Mouse (Mus musculus): ENCODE data around the gene Pax5.

Gene Pax5

DNA sequence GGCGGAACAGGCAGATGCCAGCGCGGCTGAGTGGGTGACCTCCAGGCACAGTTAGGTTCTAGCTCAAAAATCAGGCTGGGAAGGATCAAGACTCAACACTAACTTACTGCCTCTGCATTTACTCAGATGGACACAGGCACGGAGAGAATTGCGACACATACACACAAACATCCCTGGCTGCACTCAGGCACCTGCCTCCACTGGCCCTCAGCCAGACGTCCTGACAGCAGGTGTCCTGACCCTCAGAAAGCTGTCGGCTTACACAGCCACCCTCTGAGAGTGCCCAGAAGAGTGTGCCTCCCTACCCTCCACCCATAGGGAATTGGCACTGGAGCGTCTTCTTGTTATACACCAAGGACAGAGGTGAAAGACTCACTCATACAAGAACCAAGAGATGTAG is 108.9 kb downstream of the Pax5 start:
- no peak for DNase-seq (ENCODE audit: low spot score in 2 of 2)

DNA sequence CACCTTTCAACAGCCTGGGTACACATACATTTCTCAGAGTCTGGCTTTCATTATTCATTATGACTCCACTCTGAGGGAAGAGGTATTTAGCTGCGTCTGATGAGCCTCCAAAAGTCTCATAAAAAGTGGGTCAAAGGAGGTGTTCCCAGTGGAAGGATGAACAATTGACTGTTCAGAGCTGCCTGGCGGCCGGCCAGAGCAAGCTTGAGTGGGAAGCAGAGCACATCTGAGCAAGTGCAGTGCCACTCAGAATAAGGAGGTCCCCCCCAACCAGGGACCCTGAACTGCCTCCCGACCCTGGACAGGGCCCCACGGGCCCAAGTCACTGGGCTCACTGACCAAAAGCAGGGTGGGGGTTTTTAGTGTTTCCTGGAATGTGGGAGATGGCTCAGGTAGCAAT is 109.4 kb downstream of the Pax5 start:
- no peak for DNase-seq (ENCODE audit: low spot score in 2 of 2)

DNA sequence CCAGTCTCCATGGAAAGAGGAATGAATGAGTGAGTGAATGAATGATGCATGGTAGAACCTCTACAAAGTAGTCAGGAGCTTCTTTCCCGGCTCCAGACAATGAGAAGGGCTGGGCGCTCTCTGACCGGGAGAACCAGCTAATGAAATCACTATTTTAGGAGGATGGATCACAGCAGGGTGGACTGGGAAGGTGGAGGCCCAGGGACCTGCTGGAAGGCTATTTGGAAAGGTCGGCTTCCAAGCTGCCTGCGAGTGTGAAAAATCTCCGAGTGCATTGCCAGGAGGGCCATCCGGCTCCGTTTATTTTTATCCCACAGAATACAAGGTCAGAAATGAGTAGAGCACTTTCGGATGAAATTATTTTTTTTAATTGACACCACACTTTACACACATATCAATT is 112.3 kb downstream of the Pax5 start:
- no peak for DNase-seq (ENCODE audit: low spot score in 2 of 2)

DNA sequence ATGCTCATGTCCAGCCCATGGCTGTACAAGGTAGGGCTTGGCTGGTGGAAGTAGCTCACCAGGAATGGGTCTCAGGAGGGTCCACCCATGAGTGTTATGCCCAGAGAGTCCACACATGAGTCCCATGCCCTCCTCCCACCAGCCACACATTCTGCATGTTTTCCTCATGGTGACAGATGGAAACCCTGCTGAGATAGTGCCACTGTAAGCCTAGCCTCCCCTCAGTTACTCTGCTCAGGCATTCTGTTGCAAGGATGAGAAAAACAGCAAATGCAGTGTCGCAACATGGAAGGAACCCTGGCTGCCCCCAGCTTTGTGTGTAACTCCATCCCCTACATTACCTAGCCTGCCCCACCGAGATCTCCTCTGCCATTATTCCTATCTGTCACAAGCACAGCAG is 117.2 kb downstream of the Pax5 start:
- DNase-seq (ENCODE audit: low spot score in 2 of 2), result no peak

DNA sequence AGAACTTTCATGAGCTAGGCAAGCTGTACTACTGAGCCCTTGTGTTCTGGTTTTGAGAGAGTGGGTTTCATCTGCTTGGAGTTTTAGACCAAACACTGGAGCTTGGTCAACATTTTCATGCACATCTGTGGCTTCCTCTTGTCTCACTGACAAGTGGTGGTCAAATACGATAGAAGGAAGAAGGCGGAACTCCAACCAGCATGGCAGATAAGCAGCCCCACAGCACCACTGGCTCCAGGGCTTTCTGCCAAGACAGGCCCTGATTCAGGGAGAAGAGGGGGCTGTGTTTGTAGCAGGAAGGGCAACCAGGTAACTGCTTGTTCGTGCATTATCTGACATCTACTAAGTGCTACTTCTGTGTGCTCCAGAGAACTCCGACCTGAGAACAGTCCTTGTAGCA is 127.6 kb downstream of the Pax5 start:
- no peak for DNase-seq (ENCODE audit: low spot score in 2 of 2)

DNA sequence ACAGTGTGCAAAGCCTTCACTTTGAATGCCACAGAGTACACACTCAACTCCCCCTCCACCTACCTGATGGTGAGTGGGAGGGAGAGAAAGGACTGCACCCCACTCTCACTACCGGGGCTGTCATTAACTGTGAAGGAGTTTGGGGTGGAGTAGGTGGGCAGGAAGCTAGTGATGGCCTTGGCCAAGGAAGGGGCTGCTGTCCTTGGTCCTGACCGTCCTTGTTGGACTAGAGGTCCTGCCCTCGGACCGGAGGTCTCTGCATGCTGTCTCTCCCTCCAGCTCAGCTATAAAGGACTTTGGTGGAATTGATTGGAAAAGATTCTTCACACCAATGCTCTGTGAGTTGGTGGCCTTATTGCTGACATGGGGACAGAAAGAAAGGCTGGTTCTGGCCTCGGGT is 131.7 kb downstream of the Pax5 start:
- no peak for DNase-seq (ENCODE audit: low spot score in 2 of 2)

DNA sequence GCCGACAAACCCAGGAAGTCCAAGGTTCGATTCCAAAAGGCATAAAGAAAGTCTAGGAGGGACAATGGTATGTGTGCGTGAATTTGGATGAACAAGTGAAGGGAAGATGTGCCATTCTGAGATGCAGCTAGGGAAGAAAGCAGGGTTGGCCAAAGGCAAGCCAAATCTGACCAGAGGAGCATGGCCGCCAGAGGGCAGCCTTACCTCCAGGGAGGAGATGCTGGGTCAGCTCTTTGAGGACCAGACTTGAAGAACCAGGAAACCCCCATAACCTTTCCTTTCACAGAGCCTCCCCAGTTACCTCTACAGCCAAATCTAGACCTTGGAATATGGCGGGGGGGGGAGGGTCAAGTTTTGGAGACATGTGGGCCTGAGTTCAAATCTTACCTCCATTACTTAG is 133.0 kb downstream of the Pax5 start:
- DNase-seq (ENCODE audit: low spot score in 2 of 2), result peak in 1 of 2 experiments; percentile 28

DNA sequence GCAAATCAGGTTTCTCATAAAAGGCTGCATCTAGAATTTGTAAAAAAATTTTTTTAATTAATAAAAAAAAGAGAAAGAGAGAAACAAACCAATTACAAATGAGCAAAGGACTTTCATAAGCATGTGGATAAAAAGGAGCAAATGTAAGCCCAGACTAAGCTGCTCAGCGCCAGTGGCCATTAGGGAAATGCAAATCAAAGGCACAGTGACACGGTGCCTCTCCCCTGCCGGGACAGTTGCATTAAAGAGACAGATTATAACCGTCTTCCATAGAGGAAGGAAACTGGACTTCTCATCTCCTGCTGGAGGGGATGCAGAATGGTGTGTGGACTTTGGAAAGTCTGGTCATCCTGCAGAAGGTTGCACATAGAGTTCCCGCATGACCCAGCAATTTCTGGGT is 133.5 kb downstream of the Pax5 start:
- no peak for DNase-seq (ENCODE audit: low spot score in 2 of 2)

DNA sequence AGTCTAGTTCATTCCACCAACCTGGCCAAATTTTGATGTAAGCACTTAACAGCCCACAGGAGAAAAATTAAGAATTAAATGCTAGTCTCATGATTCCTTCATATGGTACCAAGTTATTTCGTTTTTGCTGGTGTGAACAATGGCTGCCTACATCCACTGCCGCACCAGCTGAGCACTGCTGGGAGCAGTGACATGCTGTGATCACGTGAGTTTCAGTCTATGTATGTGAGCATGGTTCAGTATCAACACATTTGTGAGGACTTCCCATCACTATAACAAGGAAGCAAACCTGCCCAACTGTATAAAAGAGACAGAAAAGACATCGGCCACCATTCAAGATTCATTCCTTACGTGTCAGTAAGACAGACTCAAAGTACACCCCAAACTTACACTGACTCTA is 137.3 kb downstream of the Pax5 start:
- DNase-seq (ENCODE audit: low spot score in 2 of 2), result no peak

DNA sequence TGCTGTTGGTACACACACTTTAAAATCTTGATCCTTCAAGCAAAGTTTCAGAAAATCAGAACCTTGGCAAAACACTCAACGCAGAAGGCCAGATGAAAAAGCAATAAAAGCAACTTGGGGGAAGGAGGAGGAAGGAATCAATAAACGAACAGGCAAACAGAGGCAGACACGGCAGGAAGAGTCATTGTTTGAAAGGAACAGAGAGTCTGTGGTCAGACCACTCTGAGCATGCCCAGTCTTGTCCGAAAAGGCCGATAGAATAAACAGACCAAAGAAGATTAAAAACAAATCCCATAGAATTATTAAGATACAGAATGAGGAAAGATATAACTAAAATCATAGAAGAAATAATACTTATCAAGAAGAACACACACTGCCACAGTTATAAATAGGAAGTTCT is 137.9 kb downstream of the Pax5 start:
- DNase-seq (ENCODE audit: low spot score in 2 of 2), result no peak

DNA sequence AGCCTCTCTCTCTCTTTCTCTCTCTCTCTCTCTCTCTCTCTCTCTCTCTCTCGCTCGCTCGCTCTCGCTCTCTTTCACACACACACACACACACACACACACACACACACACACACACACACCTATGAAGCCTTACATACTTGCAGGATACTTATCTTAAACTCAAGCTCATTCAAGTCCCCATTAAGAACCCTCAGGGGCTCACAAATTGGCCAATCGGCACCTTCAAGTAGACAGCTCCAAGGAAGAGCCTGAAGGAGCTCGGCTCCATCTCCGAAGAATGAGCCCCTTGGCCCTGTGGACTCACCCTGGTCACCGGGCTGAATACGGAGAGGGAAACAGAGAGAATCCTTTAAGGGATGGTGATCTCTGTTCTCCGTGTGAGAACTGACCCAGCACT is 141.1 kb downstream of the Pax5 start:
- no peak for DNase-seq (ENCODE audit: low spot score in 2 of 2)

DNA sequence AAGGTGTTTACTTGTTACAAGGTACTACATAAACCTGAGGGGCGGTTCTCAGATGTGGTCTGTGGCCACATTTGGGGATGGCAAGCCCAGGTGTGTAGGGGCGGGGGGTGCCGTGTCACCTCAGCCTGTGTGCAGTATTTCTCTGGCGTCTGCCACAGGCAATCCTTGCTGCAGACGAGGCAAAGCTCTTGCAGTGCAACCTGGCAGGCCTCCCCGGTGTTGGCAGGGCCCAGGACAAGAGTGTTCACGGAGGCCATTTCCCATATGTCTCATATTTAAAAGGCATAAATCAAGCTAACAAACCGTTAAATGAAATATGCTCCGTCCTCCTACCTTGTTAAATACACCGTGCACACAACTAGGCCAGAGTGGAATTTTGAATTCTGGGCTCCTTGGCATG is 141.6 kb downstream of the Pax5 start:
- DNase-seq (ENCODE audit: low spot score in 2 of 2), result no peak

DNA sequence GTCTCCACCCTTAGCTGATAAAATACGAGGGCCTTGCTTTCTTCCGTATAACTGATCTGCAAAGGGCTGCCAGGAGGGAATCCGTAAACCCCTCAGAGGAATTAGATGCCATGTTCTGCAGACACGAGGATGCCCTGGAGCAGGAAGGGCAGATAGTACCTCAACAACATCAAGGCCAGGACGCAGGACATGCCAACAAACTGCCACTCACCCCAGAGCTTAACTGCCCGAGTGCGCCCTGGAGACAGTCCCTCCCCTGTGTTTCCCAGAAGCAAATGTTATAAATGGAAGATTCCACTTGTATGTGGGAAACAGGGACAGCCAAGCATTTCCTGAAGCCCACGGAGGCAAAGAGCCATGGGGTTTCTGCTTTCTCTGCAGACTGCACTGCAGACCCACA is 143.9 kb downstream of the Pax5 start:
- no peak for DNase-seq (ENCODE audit: low spot score in 2 of 2)

DNA sequence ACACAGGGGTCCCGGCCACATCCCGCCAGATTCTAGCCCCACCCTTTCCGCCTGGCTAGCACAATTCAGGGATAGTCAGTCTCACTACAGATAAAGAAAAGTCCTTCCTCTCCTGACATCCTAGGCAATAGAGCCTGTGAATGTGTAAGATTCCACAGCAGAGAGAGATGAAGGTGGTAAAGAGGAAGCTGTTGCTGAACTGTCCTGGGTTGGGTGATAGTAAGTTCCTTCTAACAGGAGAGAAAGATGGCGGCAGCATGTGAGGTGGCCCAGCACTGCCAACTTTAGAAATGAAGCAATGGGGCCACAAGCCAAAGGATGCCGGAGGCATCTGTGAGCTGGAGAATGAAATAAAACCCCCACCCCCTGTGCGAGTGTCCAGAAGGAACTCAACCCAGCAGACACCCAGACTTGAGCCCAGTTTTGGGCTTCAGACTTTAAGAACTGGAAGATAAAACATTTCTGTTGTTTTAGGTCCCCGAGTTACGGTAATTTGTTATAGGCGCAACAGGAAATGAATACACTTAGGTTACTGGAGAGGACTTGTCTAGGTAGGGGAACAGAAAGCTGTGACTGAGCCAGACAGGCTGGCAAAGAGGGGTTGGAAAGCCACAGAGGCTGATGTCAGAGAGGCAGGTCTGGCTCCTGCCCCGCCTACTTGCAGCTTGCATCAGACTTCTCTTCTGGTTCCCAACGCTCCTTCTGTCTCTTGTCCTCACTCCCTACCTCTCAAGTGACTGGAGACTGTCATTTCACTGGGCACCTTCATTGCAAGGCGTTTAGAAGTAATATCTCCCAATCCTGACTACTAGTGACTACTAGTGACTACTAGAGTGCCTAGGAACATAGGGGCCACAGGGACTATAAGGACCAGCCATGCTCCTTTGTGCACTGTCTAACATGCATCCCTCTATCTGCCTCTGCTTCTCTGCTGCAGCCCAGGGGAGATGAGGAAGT is 144.9 kb downstream of the Pax5 start:
- no peak for DNase-seq (ENCODE audit: low spot score in 2 of 2)

DNA sequence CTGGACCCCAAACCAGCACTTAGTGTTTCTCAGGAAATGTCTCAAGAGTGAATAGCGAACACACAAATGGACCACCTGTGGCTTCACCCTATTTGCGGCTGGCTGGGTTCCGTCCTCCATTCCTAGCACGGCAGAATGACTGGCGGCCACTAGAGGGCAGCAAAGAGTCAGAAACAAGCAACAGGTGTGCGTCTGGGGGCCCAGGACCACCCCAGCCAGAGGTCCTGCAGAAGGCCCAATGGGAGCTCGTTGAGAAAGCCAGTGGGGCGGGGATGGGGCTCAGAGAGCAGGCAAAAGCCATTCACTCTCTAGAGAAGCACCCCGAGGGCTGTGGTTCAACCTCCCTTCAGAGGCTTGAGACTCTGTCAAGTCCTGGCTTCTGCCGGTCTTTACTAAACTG is 145.7 kb downstream of the Pax5 start:
- peak; percentile 48 to 67 for DNase-seq (ENCODE audit: low spot score in 2 of 2)

DNA sequence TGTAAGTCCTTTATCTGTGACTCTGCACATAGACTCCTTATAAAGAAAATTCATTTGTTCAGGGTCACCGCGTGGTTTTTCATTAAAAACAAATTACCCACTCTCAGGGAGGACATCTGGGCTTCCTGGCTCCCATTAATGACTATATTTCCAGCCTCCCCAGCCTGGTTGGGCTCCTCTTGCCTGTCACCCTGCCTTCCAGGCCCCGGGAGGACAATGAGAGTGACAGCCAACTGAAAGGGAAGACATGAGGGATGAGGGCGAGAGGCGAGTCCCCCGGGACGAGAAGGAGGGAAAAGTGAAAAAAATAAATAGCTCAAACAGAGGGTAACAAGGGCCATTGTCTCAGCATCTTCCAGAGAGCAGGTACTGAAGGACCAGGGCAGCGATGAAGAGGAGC is 149.3 kb downstream of the Pax5 start:
- DNase-seq (ENCODE audit: low spot score in 2 of 2), result no peak

DNA sequence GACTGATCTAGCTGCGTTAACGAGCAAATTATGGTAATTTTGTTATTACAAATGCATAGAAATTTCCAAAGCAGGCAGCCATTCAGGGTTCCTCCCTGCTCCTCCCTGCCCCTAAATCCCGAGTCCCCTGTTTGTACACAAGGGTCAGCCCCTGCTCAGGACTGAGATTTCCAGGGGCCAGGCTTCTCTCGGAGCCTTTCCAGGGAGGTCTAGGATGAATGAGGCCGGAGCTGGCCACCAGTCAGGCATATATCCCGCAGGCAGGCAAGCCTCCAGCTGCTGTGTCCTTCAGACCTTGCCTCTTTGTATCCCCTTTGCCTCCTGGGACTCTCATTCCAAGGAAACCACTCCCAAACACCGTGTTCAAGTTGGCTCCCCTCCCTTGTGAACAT is 151.7 kb downstream of the Pax5 start:
- DNase-seq (ENCODE audit: low spot score in 2 of 2), result no peak

DNA sequence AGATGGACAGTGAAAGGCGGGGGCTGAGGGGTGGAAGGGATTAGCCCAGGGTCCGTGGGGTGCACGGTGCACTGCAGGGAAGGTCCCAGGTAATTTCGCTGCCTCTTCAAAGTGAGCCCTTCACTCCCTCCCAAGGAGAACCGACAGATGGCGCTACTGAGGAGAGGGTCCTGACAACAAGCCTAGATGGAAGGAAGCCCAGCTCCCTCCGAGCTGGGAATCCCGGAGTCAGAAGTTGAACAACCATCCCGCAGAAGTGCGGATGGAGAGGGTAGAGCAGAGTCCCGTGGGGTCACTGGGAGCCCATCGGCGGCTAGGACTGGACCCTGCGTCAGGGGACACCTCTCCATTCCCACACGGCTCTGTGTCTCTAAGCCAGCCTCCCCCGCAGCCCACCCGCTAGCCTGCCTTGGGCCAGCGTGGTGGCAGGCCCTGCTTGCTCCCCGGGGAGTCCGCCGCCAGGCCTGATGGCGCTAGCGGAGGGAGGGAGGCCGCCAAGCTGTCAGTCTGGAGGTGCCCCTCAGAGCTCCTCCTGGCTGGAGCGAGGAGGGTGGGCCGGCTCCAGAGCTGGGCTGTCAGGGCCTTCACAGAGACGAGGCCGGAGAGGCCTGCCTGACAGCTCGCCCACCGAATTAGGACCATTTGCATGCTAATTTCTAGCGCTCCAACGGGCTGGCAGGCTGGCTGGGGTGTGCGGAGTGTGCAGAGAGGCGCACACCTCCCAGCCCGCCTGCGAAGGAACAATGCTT is 152.3 kb downstream of the Pax5 start:
- no peak for DNase-seq (ENCODE audit: low spot score in 2 of 2)

DNA sequence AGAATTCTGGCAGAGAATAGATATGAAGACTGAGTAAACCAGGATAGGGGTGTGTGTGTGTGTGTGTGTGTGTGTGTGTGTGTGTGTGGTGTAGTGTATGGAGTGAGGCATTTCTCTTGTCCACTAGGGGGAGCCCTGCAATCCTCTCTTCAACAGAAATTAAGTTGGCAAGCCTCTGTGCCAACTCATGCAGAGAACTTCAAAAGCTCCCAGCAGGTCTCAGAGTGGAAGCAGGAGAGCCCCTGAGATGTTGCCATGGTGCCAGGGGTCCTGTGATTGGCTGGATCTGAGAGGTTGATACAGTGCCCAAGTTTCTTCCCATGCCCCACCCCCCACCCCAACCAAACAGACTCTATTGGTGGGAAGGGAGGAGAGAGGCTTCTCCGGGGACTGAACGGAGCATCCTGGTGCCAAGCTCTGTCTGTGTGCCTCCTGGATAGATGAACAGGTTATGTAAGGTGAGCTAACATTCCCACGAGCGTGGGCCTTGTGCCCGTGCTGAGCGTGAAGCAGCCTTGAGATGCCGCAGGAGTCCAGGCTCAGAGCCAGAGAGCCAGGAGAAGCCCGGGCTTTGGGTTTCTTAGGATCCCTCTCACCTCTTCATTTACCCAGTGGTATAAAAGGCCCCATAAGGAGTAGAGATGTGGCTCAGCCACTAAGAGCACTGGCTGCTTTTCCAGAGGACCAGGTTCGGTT is 153.6 kb downstream of the Pax5 start:
- no peak for DNase-seq (ENCODE audit: low spot score in 2 of 2)

DNA sequence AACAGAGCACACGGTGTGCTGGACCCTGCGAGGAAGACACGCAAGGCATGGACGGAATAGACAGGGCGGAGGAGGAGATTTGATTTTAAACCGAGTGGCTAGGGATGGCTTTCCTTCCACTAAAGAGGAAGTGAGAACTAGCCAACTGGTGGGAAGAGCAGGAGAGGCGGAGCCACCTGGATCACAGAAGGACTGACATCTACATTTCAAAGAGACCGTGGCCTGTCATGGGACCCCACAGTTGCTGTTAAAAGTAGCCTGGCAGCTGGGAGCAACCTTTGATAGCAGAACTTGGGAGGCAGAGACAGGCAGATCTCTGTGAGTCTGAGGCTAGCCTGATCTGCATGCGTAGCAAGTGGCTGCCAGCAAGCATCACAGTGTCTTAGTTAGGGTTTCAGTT is 154.7 kb downstream of the Pax5 start:
- no peak for DNase-seq (ENCODE audit: low spot score in 2 of 2)

DNA sequence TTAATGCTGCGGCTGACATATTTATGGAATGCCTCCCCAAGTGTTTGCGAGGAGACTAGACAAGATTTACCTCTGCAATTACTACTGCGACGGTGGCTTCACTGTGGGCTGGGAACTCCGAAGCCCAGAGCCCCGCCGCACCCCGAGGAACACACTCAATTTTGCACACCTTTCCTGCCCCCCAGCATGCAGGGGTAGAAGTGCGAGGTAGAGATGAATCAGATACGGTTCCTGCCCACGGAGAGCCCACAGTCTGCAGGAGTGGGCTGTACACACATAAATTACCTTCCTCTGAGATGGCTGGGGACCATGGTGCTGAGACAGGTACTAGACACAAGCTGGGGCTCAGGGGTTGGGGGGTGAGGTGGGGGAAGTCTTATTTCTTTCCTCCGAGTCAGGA is 158.8 kb downstream of the Pax5 start:
- no peak for DNase-seq (ENCODE audit: low spot score in 2 of 2)

DNA sequence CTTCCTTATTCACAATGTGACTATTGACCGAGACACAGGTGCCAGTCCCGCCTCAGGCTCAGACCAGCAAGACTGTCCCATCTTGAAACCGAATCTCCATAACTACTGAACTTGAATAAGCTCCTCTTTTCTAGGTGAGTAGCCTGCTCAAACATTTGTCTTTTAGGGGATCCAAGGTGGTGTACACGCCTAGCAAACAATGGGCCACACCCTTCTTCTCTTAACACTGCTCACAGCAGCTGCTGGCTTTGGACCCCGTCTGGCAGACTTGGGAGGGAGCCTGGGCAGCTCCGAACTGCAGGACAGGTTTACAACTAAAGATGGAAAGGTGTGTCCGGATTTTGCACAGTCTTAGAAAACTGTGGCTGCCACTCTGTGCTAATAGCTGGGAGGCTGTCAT is 161.3 kb downstream of the Pax5 start:
- no peak for DNase-seq (ENCODE audit: low spot score in 2 of 2)

DNA sequence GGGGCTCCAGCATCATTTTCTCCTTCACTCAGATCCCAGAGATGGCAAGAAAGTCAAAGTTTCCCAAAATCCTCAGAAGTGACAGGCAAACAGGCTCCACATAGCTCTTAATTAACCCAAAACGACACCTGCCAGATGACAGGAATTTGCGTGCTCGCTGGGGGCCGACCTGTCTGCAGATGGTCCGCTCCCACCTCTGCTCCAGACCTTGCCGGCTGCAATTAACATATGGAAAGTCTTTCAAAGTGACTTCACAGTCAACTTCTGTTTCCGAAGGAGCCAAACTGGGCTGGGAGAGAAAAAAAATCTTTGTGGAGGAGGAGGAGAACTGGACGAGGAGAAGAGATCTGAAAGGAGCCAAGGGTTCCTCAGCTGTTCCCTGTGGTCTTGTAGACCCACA is 164.6 kb downstream of the Pax5 start:
- DNase-seq (ENCODE audit: low spot score in 2 of 2), result no peak

Data from natural killer cell, adult 2 months (primary cell).